Mouse (Mus musculus) naive thymus-derived CD4-positive, alpha-beta T cell, adult 2 months (primary cell): ENCODE data around the gene Nfia.

Source experiments
- DNase-seq: peaks from one replicate; pipeline ENCODE4 v3.0.0-alpha.2; 2011; ENCODE audit warnings: low read depth

The Nfia gene

GRCm38 (mm10) chr4:98136072-98136471 lies 363.5 kb downstream of the Nfia start:
- no peak for DNase-seq

- DNase-seq: no peak
Measured at GRCm38 (mm10) chr4:98142879-98143436, 370.4 kb downstream of the Nfia start.

- DNase-seq: no peak
Measured at GRCm38 (mm10) chr4:98150576-98150975, 378.0 kb downstream of the Nfia start.

GRCm38 (mm10) chr4:98157921-98158320 lies 385.4 kb downstream of the Nfia start:
- no peak for DNase-seq

- DNase-seq: no peak
Measured at GRCm38 (mm10) chr4:98166379-98166778, 393.8 kb downstream of the Nfia start.
